Mouse (Mus musculus) neural tube, postnatal 0 days (tissue): ENCODE results near the gene Wfs1. TPM values are rescaled to one million over a fixed set of nuclear protein-coding genes. Genes with fewer than 3 reads are reported as not detected.

Source experiments
- polyA plus RNA-seq: library from polyadenylated mRNA; unstranded; fragments of >200 nt; fragmentation: Nextera tagmentation; extraction: Ambion mirVana; gene quantifications from 2 replicates; pipeline ENCODE4 v1.2.1, GENCODE M21; 2015

Wfs1 gene
- polyA plus RNA-seq: 10.5 and 12.6 TPM in 2 replicates

GRCm38 (mm10) chr5:36988781-36989624, at the start of gene Wfs1:
TSS of gene Wfs1 (minus strand) at chr5:36989205.

Other genes with a start within 250 kb of the Wfs1 start
- gene Bloc1s4, start 240.6 kb downstream of the Wfs1 start, polyA plus RNA-seq: 33.1 and 34.2 TPM in 2 replicates
- 427 and 473 TPM in 2 replicates for gene Mrfap1, start 192.4 kb downstream of the Wfs1 start, polyA plus RNA-seq
- 18.6 and 20.0 TPM in 2 replicates for gene Man2b2, start 158.6 kb downstream of the Wfs1 start, polyA plus RNA-seq
- gene Ppp2r2c, start 120.7 kb downstream of the Wfs1 start, polyA plus RNA-seq: 86.1 and 87.7 TPM in 2 replicates
- gene Gm1043, start 96.2 kb upstream of the Wfs1 start, polyA plus RNA-seq: 1.1 and 1.5 TPM in 2 replicates